Mouse (Mus musculus) embryonic fibroblast, embryonic 13.5 days (primary cell): ENCODE measurements at regions not wholly inside any gene's neighbourhood (a gene's known extent, or its start where the extent isn't known, plus 50 kb on each side); places are given as distances from the start of the nearest gene placed in this dataset.

Experiments used
- CTCF ChIP-seq: IDR thresholded peaks from 2 replicates; pipeline ENCODE4 v1.5.1; 2011; ENCODE audit warnings: mild to moderate bottlenecking, control low read depth, low read length, moderate library complexity, borderline replicate concordance; ENCODE audit not compliant: insufficient read depth
- POLR2A ChIP-seq: IDR thresholded peaks from 2 replicates; pipeline ENCODE4 v1.6.1; 2011; ENCODE audit warnings: low read depth, mild to moderate bottlenecking, control low read depth, low read length, moderate library complexity

DNA sequence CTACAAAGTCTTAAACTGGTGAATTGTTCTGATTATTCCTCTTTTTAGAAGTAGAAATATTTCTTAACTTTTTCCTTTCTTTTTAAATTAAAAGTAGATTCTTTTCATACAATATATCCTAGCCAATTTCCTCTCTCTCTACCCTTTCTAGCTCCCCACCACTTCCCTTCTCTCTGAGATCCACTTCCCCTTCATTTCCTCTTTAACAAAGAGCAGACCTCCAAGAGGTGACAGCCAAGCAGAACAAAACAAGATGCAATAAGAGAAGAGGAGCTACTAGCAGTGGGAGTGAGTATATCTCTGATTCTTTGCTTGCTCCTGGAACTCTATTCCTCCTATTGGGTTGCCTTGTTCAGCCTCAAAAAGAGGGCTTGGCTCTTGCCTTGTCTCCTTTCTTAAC lies 203.7 kb downstream of the Gm9733 start:
- TF ChIP-seq CTCF (no peak), POLR2A (no peak)
